Mouse (Mus musculus): Measurements from ENCODE around the gene Zcchc7.
"Not testable (repeated sequence)": the region's sequence is repeated elsewhere in the genome, so short reads cannot be mapped to it uniquely, and the experiment has no call there.

Zcchc7 gene

DNA sequence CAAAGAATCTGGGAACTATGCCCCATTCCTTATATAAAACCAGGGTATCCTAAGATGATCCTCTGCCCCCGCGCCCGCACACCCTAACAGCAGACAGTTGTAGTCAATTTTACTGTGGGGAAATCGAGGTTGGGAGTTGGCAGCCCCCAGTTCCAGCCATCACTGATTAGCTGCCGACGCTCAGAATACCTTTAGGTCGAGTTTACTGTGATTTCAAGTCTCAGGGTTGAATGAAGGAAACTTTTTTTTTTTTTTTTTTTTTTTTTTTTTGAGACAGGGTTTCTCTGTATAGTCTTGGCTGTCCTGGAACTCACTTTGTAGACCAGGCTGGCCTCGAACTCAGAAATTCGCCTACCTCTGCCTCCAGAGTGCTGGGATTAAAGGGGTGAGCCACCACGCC, 1.5 kb downstream of the Zcchc7 start:
- not testable (repeated sequence) for DNase-seq (ENCODE audit: low spot score)

DNA sequence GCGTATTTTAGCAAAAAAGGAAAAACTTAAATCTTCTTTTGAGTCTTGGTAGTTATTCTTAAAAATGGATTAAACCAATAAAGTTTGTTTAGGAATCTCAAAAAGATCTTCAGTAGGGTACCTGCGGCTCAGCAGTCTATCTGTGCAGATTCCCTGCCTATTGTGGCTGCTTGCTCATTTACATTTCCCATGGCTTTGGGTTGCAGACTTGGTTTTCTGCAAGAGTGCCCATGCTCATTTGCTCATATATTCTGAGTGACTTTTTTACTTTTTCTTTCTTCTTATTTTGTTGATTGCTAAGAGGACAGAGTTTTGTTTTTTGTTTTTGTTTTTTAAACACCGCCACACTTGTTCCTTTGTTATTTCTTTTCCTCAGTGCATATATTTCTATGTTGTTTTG, 19.2 kb downstream of the Zcchc7 start:
- no peak for DNase-seq (ENCODE audit: low spot score)

DNA sequence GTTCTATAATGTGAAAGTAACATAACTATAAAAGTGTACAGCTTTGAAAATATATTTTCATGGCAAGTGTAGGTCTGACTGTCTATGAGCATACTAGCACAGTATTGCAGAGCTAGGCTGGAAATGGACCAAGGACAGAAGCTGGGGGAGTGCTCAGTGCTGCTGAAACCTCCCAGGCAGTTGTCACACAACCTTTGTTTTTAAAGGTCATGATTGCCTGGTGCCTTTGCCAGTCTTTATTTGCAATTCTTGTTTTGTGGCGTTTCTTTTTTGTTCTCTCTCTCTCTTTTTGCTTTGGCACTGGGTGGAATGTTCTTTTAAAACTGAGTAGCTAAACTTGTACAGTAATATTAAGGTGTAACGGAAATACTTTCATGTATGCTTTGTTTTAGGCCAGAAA, 21.0 kb downstream of the Zcchc7 start:
- DNase-seq (ENCODE audit: low spot score) = peak; percentile 75

GRCm38 (mm10) chr4:44777101-44777500, 21.4 kb downstream of the Zcchc7 start:
- no peak for DNase-seq (ENCODE audit: low spot score)

DNA sequence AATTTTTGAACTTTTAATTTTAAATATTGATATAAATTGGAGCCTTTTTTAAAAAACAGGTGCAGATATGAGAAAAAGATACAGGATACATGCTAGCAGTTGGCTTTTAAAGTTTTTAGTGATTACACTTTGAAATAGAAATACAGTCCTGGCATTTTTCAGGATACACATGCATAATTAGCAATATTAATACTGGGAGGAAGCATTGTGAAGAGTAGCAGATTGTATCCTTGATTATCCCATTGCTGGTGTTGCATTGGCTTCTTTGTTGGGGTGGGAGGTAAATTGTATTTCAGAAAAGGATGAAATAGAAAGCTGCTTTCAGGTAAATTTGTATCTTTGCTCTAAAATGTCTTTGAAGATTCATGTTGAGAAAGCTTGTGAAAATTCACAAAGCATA, 22.0 kb downstream of the Zcchc7 start:
- DNase-seq (ENCODE audit: low spot score) = no peak

DNA sequence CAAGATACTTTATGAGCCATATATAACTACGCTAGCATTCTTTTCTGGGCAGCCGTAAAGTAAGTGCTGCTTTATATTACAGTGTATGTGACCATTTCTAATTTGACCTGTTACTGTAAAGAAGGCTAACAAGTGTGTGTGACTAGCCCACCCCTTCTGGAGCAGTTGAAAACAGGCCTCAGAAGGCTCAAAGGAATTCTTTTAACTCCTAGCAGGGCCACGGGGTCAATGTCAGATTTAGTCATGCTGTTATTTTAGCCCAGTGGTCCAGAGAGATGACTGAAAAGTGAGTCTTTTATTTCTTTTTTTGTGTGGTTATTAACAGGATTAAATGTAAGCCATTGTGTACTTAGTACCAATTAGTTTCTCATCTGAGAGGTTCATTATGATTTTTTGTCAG, 22.6 kb downstream of the Zcchc7 start:
- no peak for DNase-seq (ENCODE audit: low spot score)

GRCm38 (mm10) chr4:44780462-44781157, 24.9 kb downstream of the Zcchc7 start:
- DNase-seq (ENCODE audit: low spot score) = no peak

- no peak for DNase-seq (ENCODE audit: low spot score)
These were observed 25.8 kb downstream of the Zcchc7 start for GRCm38 (mm10) chr4:44781494-44781893.

- no peak for DNase-seq (ENCODE audit: low spot score)
These were observed 28.1 kb downstream of the Zcchc7 start for GRCm38 (mm10) chr4:44783566-44784292.

- DNase-seq (ENCODE audit: low spot score) = no peak
These were observed 57.2 kb downstream of the Zcchc7 start for GRCm38 (mm10) chr4:44812855-44813254.

- DNase-seq (ENCODE audit: low spot score) = no peak
These were observed 58.1 kb downstream of the Zcchc7 start for GRCm38 (mm10) chr4:44813770-44814169.

DNA sequence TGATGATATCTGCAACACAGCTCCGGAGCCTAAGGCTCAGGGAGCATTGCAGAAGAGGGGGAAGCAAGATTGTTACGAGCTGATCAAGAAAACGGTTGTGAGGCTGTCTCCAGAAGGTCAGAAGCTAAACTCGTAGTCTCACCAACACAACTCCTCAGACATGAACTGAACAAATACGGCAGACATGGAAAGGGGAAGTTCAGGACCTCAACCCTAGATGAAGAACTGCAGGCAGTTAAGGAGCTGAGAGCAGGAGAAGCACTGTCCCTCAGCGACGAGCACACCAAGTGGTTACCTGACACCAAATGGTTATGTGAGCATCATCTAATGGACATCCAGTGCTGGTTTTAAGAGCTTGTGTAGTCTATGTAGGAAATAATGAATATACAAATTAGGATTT, 60.9 kb downstream of the Zcchc7 start:
- no peak for DNase-seq (ENCODE audit: low spot score)

- DNase-seq (ENCODE audit: low spot score) = no peak
These were observed 74.9 kb downstream of the Zcchc7 start for GRCm38 (mm10) chr4:44830609-44831008.

- no peak for DNase-seq (ENCODE audit: low spot score)
These were observed 96.2 kb downstream of the Zcchc7 start for GRCm38 (mm10) chr4:44851835-44852251.

GRCm38 (mm10) chr4:44871591-44871990, 115.9 kb downstream of the Zcchc7 start:
- no peak for DNase-seq (ENCODE audit: low spot score)

- DNase-seq (ENCODE audit: low spot score) = no peak
These were observed 116.4 kb downstream of the Zcchc7 start for GRCm38 (mm10) chr4:44872048-44872447.

- no peak for DNase-seq (ENCODE audit: low spot score)
These were observed 124.5 kb downstream of the Zcchc7 start for GRCm38 (mm10) chr4:44880065-44880623.

DNA sequence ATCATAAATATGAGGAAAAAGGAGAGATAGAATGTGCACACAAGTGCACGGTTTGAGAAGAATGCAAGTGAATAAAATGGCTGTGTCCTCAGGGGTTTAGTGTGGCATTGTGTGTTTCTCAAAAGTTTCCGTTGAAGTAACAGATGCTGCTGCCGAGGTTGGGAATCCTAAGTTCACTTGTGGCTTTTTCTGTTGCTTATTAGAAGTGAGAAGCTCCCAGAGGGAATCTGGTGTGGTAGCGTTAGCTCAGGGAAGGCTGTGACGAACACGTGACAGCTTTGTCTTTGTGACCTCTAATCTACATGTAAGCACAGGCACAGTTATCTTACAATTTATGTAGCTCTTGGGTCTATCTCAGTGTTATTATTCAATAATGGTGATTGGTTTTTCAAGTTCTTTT, 130.5 kb downstream of the Zcchc7 start:
- no peak for DNase-seq (ENCODE audit: low spot score)

DNA sequence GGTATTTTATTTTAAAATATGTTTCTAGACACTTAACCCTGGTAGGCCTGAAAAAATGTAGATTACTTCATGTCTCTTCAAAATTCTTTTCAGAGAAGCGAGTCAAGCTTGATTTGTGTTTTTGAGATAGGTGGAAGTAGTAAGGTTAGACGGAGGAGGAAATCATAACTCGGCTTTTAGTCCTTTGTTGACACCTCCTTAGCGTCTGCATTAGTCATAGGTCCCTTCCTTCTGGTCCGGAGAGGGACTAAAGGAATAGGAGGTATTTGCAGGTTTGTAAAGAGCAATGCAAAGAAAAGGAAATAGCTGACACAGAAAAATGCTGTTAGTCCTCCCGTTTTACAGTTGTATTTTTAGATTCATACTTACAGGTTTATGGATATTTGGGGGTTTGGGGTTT, 135.7 kb downstream of the Zcchc7 start:
- DNase-seq (ENCODE audit: low spot score) = no peak

- no peak for DNase-seq (ENCODE audit: low spot score)
These were observed 150.1 kb downstream of the Zcchc7 start for GRCm38 (mm10) chr4:44905651-44906271.

GRCm38 (mm10) chr4:44906399-44906798, 150.7 kb downstream of the Zcchc7 start:
- DNase-seq (ENCODE audit: low spot score) = no peak

DNA sequence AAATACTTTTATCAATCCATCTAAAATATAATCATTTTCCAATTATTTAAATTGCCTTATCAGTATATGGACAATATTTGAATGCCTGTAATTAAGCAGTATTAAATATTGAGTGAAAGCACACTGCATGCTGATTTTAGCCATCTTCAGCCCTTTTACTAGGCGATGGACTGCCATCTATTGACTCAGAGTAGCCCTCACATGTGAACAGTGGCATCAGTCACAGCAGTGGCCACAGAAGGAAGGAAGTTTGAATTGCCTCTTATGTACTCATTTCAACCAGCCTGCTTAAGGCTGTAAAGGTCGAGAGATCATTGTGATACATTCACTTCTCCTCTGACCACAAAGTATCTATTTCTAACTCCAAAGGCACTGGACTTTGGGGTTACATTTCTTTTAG, 154.4 kb downstream of the Zcchc7 start:
- DNase-seq (ENCODE audit: low spot score) = no peak

DNA sequence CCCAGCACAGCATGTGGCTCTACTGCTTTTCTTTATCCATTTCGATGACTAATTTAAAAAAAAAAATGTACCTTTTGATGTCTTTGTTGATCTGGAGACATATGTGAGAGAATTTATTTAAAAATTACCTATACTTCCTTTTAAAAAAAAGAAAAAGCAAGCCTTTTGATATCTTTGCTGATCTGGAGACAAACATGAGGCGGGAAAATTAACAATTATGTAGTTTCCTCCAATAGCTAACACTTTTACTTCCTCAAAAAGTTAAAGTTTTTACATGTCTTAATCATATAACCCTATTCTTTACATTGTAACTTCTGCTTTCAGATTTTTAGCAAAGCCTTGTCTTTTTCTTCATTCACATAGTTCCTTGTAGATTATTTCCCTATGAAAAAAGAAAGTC, 155.2 kb downstream of the Zcchc7 start:
- no peak for DNase-seq (ENCODE audit: low spot score)
